Mouse (Mus musculus) erythroblast, embryonic 14.5 days (primary cell): Measurements from ENCODE around the gene BC017158.

Experiments used
- GATA1 ChIP-seq: IDR thresholded peaks from 2 replicates; pipeline ENCODE4 v1.6.1; 2012; ENCODE audit warnings: low read length, inconsistent platforms, mixed read lengths
- TAL1 ChIP-seq: IDR thresholded peaks from 3 replicates; pipeline ENCODE4 v1.6.1; 2012; ENCODE audit warnings: low read length, inconsistent platforms, mixed read lengths

DNA sequence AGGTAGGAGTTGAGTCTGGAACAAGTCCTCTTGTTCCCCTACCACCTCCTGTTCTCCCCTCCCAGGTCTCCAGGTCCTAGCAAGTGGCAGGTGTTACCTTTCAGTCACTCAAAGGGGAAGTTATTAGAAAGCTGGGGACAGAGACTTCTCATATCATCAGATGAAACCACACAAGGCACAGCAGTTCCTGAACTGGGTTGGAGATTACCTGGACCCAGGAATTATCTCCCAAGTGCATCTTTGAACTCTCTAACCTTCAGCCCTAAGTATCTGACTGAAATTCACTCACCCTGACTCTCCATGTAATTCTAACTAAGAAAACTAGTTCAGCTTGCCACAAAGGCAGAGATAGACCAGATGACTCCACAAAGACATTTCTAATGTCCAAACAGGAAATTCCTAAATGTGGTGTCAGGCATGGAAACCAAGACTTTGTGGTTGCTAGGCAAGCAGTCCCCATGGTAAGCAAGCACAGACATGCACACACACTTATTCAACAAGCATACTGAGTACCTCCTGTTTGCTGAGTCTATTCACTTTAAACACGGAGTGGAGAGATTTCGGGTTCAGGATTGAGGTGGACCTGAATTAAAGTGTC, 22.3 kb upstream of the BC017158 start:
- no peak for TF ChIP-seq TAL1
- no peak for TF ChIP-seq GATA1
